Mouse (Mus musculus): ENCODE measurements around the gene Aqp2.

The Aqp2 gene

GRCm38 (mm10) chr15:99600986-99601822 lies 22.3 kb downstream of the Aqp2 start, which contains the start of gene Aqp6:
TSS of gene Aqp6 (plus strand) at chr15:99601400.
- TF ChIP-seq GATA4 (IDR thresholded peaks at IDR 0.05; ENCODE audit: insufficient replicate concordance, low read length), result no peak

DNA sequence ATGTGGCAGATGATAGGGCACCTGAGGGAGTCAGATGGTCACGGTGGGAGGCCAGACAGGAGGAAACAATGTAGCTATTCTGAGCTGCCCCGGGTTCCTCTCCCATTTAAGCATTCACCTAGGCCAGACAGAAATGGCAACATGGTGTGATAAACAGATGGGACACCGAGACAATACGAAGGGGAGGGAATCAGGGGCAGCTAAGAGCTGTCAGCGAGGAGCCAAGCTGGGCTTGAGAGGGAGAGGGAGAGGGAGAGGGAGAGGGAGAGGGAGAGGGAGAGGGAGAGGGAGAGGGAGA lies 22.9 kb downstream of the Aqp2 start:
- no peak for TF ChIP-seq GATA4 (IDR thresholded peaks at IDR 0.05; ENCODE audit: insufficient replicate concordance, low read length)

DNA sequence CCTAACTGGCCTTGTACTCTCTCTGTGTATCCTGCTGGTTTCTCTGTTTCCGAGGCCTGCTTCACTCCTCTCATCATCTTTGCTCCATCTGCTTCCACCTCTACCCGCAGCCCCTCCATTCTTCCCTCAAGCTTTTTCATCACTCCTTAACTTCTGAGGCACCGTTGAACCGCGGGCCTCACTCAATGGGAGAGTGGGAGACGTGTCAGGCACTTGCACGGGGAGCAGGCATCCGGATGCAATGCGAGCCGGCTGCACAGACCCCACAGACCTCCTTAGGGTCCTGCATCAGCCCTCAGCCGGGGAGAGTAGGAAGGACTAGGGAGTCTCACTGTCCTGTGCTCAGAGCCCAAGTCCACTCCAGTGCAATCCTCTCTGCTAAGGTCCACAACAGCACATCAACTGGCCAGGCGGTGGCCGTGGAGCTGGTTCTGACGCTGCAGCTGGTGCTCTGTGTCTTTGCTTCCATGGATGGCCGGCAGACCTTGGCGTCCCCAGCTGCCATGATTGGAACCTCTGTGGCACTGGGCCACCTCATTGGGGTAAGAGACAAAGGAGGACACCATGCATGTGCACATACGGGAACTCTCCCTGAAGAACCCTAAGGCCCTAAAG lies 23.5 kb downstream of the Aqp2 start:
- TF ChIP-seq GATA4 (IDR thresholded peaks at IDR 0.05; ENCODE audit: insufficient replicate concordance, low read length), result no peak

- TF ChIP-seq GATA4 (IDR thresholded peaks at IDR 0.05; ENCODE audit: insufficient replicate concordance, low read length), result no peak
Observed at GRCm38 (mm10) chr15:99603216-99603615, 24.4 kb downstream of the Aqp2 start.

DNA sequence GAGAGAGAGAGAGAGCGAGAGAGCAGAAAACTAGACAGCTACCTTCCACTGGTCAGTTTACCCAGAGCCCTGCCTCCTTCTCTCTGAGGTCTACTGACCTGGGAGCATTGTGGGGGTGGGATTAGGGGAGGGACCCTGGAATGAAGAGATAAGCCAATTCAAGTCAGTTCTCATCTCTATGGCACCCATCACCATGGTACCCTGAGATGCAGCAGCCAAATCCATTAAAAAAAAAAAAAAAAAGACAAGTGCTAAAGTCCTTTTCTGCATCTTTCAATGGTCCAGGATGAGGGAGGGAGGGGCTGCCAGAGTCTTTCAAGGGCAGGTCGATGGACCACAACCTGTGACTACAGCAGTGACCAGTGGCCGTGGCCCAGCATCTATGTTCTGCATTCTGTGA lies 26.7 kb downstream of the Aqp2 start:
- TF ChIP-seq GATA4 (IDR thresholded peaks at IDR 0.05; ENCODE audit: insufficient replicate concordance, low read length), result no peak

DNA sequence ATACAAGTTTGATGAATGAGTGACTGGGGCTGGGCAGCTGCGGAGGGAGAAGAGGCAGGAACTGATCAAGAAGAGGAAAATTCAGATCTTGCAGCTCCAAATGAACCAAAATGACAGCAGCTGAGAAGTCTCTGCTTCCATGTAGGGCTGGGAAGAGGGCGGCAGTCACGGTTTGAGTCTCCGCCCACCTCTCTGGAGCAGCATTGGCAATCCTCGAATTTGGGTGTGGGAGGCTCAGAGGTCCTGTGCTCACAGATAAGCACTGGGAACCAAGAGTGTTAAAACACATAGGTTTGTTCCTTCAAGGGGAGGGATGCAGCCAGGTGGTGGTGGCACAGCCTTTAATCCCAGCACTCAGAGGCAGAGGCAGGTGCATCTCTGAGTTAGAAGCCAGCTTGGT lies 27.7 kb downstream of the Aqp2 start:
- TF ChIP-seq GATA4 (IDR thresholded peaks at IDR 0.05; ENCODE audit: insufficient replicate concordance, low read length), result no peak

- no peak for TF ChIP-seq GATA4 (IDR thresholded peaks at IDR 0.05; ENCODE audit: insufficient replicate concordance, low read length)
Observed at GRCm38 (mm10) chr15:99607388-99608113, 28.7 kb downstream of the Aqp2 start.

DNA sequence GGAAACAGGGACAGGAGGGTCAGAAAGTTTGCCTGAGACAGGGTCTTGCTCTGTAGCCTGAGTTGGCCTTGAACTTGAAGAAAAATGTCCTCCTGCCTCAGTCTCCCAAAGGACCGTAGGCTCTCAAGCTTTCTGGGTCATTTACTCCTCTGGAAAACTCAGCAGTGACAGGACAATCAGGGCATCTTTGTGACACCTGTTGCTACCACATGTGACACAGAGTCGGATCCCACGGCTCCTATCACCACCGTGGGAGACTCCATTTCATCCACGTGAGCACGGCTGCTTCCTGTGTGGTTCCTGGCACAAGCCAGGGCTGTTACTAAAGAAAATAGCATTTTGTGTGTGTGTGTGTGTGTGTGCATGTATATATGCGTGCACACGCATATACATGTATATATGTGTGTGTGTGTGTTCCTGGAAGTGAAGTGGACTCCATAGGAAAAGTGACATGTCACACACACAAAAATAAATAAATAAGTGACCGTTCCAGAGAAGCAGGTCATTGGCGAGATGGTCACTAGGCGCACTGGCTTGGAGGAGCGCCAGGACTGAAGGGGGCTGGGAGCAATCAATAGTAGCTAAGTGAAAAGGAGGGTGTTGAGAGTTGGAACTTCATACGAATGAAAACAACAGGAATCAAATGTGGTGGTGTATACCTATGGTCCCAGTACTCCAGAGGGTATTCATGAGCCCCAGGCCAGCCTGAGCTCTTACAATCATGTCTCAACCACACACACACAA lies 29.7 kb downstream of the Aqp2 start:
- TF ChIP-seq GATA4 (IDR thresholded peaks at IDR 0.05; ENCODE audit: insufficient replicate concordance, low read length), result no peak

DNA sequence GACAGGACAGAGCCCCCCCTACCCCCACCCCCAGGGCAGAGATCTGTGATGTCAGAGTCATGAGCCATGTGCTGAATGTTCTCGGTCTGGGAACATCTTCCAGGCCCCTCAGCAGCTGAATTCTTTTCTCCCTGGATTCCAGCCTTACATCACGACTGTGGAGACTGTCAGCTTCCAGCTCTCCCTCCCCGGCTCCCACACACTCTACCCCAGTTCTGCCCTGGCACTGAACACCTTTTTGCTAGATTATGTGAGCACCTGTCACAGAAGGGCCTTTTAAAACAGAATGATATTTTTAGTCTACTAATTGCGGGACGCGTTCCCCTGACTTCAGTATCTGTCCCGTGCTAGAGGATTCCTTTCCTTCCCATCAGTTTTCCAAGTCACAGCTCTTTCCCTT lies 32.7 kb downstream of the Aqp2 start:
- no peak for TF ChIP-seq GATA4 (IDR thresholded peaks at IDR 0.05; ENCODE audit: insufficient replicate concordance, low read length)

DNA sequence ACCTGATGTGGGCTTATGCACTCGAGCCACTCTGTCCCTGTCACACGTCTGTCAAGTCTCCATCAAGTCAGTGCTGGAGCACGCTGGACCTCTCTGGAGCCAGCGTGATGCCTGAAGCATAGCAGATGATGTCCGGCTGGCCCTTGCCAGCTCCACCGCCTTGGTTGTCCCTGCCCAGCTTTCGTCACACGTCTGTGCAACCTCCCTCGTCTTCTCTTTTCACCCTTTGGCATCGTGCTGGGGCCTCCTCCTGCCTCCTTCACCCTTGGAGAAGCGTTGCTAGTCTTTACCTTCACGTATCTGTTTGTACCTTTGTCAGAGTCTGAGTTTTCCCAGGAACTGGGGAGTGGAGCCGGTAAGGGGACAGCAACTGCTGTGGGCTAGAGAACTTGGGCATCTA lies 35.4 kb downstream of the Aqp2 start:
- no peak for TF ChIP-seq GATA4 (IDR thresholded peaks at IDR 0.05; ENCODE audit: insufficient replicate concordance, low read length)

DNA sequence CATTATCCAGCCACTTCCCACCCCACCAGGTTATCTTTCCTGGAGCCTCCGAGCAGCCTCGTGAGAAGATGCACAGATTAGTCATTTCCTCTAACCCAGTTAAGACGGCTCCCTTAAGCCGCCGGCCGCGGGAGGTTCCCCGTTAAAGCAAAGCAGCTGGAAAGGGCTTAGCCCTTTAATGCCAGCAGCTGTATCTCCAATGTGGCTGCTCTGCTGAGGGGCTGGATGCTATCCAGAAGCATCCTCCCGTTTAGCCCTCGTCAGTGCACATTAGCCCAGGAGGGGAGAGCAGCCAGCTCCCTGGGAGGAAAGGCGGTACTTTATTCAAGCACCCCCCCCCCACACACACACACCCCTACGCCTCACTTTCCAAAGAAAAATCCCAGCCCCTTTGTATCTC lies 35.9 kb downstream of the Aqp2 start:
- no peak for TF ChIP-seq GATA4 (IDR thresholded peaks at IDR 0.05; ENCODE audit: insufficient replicate concordance, low read length)

DNA sequence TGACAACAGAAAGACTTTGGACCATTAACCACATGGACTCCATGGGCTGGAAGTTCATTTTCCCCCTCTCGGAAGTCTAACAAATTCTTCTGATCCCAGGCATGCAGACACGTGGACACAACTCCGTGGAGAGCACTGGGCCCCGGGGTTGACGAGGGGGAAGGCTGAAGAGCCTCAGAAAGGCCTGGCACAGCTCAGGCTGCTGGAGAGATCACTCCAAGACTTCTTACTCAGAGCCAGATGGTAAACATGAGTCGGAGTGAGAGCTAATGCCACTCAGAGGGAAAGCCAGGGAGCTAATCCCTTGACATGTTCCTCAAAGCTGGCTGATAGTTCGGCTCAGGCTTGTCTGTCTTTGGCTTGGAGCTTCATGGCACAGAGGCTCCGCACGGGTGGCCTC lies 36.4 kb downstream of the Aqp2 start:
- no peak for TF ChIP-seq GATA4 (IDR thresholded peaks at IDR 0.05; ENCODE audit: insufficient replicate concordance, low read length)

DNA sequence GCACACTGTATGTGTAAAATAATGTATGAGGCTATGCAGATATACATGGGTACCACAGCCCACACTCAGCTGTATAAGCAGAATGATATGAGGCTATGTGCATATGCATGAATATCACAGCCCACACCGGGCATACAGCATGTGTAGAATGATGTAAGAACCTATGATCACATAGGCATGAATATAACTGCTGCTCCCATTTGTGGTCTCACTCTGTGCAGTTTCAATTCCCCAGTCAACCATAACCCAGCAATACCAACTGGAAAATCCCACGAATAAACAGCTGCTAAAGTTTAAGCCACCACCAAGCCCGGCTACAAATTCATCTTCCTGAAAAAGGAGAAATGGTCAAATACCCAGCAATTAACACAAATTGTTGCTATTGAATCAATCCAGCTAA lies 39.7 kb downstream of the Aqp2 start:
- no peak for TF ChIP-seq GATA4 (IDR thresholded peaks at IDR 0.05; ENCODE audit: insufficient replicate concordance, low read length)

GRCm38 (mm10) chr15:99619821-99620220 lies 41.0 kb downstream of the Aqp2 start:
- TF ChIP-seq GATA4 (IDR thresholded peaks at IDR 0.05; ENCODE audit: insufficient replicate concordance, low read length), result no peak

GRCm38 (mm10) chr15:99622063-99622462 lies 43.2 kb downstream of the Aqp2 start:
- no peak for TF ChIP-seq GATA4 (IDR thresholded peaks at IDR 0.05; ENCODE audit: insufficient replicate concordance, low read length)
